Mouse (Mus musculus) heart, postnatal 0 days (tissue): Measurements from ENCODE around the gene Fbrsl1.

Experiments used
- CTCF ChIP-seq: IDR thresholded peaks from 2 replicates; pipeline ENCODE4 v1.5.1; 2016; ENCODE audit warnings: antibody characterized with exemption, control low read depth, low read depth
- EP300 ChIP-seq: IDR thresholded peaks from 2 replicates; pipeline ENCODE4 v1.6.1; 2016; ENCODE audit warnings: antibody characterized with exemption, low read depth

GRCm38 (mm10) chr5:110429045-110429444 is 19.3 kb downstream of the Fbrsl1 start:
- TF ChIP-seq CTCF (peak; percentile 81), EP300 (no peak)
